In genomic region chr5:77400823-77401222, GRCm38 (mm10) we compare ENCODE assay signal across 12 mouse cellular contexts. TPM values are rescaled to one million over a fixed set of nuclear protein-coding genes. Genes with fewer than 3 reads are reported as not detected.
DNase-seq lines count a peak whose midpoint lies in the region; ATAC-seq and TF ChIP-seq lines count a peak whose summit lies in the region.
"Had no signal": no experiment of that assay in that cellular context is flagged by ENCODE, and none has a peak within 500 bp of the region (broad histone marks: within the 10 kb centered on the region; RNA-seq: fewer than 3 reads in every experiment).

No protein-coding gene starts in this region.

- H3K4me3 ChIP-seq in intestine, embryonic 15.5 days (replicated peaks), result no peak overlapping the region
- H3K4me3 ChIP-seq in intestine, postnatal 0 days (ENCODE audit: low read depth, low read length), result no peak overlapping the region
- H3K4me3 ChIP-seq in stomach, embryonic 15.5 days (replicated peaks), result no peak overlapping the region
- H3K4me3 ChIP-seq: limb, embryonic 10.5 days; midbrain, embryonic 12.5 days had no signal

- TF ChIP-seq CTCF in intestine, postnatal 0 days (IDR thresholded peaks at IDR 0.05; ENCODE audit: low read depth), result no peak

- WGBS in intestine, embryonic 15.5 days, result 64% methylated on average over 6 of the region's 6 CpGs
- WGBS in intestine, postnatal 0 days, result 65% methylated on average over 6 of the region's 6 CpGs
- WGBS in stomach, embryonic 15.5 days, result 58% methylated on average over 6 of the region's 6 CpGs

- H3K9me3 ChIP-seq in intestine, embryonic 15.5 days, result no peaks in the 10 kb centered on the region
- H3K9me3 ChIP-seq in intestine, postnatal 0 days (ENCODE audit: control insufficient read depth), result no peaks in the 10 kb centered on the region
- no peaks in the 10 kb centered on the region for H3K9me3 ChIP-seq in stomach, embryonic 15.5 days
- H3K9me3 ChIP-seq: limb, embryonic 10.5 days; midbrain, embryonic 12.5 days had no signal

- H3K4me2 ChIP-seq in intestine, embryonic 15.5 days (replicated peaks), result no peak overlapping the region
- H3K4me2 ChIP-seq in intestine, postnatal 0 days (replicated peaks; ENCODE audit: low read depth), result no peak overlapping the region
- H3K4me2 ChIP-seq in stomach, embryonic 15.5 days, result no peak overlapping the region
- H3K4me2 ChIP-seq: midbrain, embryonic 12.5 days had no signal

- DNase-seq in gastrocnemius, postnatal 10 days, result peak; percentile 20
- peak; percentile 89 for DNase-seq in kidney, postnatal 14 days
- no peak for DNase-seq in thymus, postnatal 14 days
- no peak for DNase-seq in left cerebral cortex, postnatal 36 days (ENCODE audit: low spot score in 2 of 2)
- DNase-seq: thymus, adult 18-20 months had no signal

- no peak overlapping the region for H3K9ac ChIP-seq in intestine, embryonic 15.5 days
- no peak overlapping the region for H3K9ac ChIP-seq in intestine, postnatal 0 days (ENCODE audit: low read depth, low read length)
- H3K9ac ChIP-seq in stomach, embryonic 15.5 days, result no peak overlapping the region
- H3K9ac ChIP-seq: midbrain, embryonic 12.5 days had no signal

- 0 out of 2 replicates have a peak overlapping the region, but pooled peaks have one; percentile 28 for H3K27ac ChIP-seq in intestine, embryonic 15.5 days
- no peak overlapping the region for H3K27ac ChIP-seq in intestine, postnatal 0 days (ENCODE audit: low read depth, low read length)
- peak overlapping the region; percentile 31; the same call in 1 of the 2 replicates for H3K27ac ChIP-seq in stomach, embryonic 15.5 days
- H3K27ac ChIP-seq: limb, embryonic 10.5 days; midbrain, embryonic 12.5 days had no signal

- H3K27me3 ChIP-seq in intestine, embryonic 15.5 days (replicated peaks), result no peaks in the 10 kb centered on the region
- no peaks in the 10 kb centered on the region for H3K27me3 ChIP-seq in intestine, postnatal 0 days (replicated peaks; ENCODE audit: control insufficient read depth, insufficient read depth, low read length)
- H3K27me3 ChIP-seq in stomach, embryonic 15.5 days (replicated peaks), result no peaks in the 10 kb centered on the region
- H3K27me3 ChIP-seq: CH12.LX had no signal

- no peaks in the 10 kb centered on the region for H3K36me3 ChIP-seq in intestine, embryonic 15.5 days
- H3K36me3 ChIP-seq in intestine, postnatal 0 days (ENCODE audit: control insufficient read depth, insufficient read depth), result no peaks in the 10 kb centered on the region
- no peaks in the 10 kb centered on the region for H3K36me3 ChIP-seq in stomach, embryonic 15.5 days
- H3K36me3 ChIP-seq: limb, embryonic 10.5 days; midbrain, embryonic 12.5 days had no signal

- peaks cover 16% of the 10 kb centered on the region; the same call in 1 of the 2 replicates for H3K4me1 ChIP-seq in intestine, embryonic 15.5 days (replicated peaks)
- no peaks in the 10 kb centered on the region for H3K4me1 ChIP-seq in intestine, postnatal 0 days (replicated peaks; ENCODE audit: control insufficient read depth, insufficient read depth, low read length)
- peaks cover 25% of the 10 kb centered on the region for H3K4me1 ChIP-seq in stomach, embryonic 15.5 days

- ATAC-seq in intestine, embryonic 15.5 days, result no peak
- no peak for ATAC-seq in intestine, postnatal 0 days
- no peak for ATAC-seq in stomach, embryonic 15.5 days (ENCODE audit: insufficient read depth, low FRiP score, low read depth)
- ATAC-seq in megakaryocyte, adult 5-6 weeks (ENCODE audit: poor library complexity, severe bottlenecking), result no peak

- intact Hi-C loops in left cerebral cortex, postnatal 36 days (cut with DNase I), result no loop called here

RNA-seq across cellular contexts. Expression of gene Igfbp7, which starts 7.0 kb away (rescaled TPM):
- polyA plus RNA-seq in intestine, embryonic 15.5 days (2015; fragmentation: Nextera tagmentation; extraction: Ambion mirVana), result 87.4 and 92.5 TPM in 2 replicates
- 255 and 258 TPM in 2 replicates for polyA plus RNA-seq in intestine, postnatal 0 days (2015; fragmentation: Nextera tagmentation; extraction: Ambion mirVana)
- total RNA-seq in gastrocnemius, postnatal 10 days (2021), result 100 to 1,000 TPM; 330 to 348 TPM
- polyA plus RNA-seq in stomach, embryonic 15.5 days (2015; fragmentation: Nextera tagmentation; extraction: Ambion mirVana), result 146 and 174 TPM in 2 replicates
- 3.6 and 4.5 TPM in 2 replicates for total RNA-seq in megakaryocyte, adult 5-6 weeks (2015)
- total RNA-seq in megakaryocyte, adult 5-6 weeks (2017), result 2.6 and 4.1 TPM in 2 replicates
- total RNA-seq in left cerebral cortex, postnatal 36 days (2021), result 10 to 100 TPM; 45.1 to 48.4 TPM

Comparison
In these comparisons a context has a peak if more than half of its experiments do, and no peak if none do; other contexts are left out.
1. DNase-seq: peak in gastrocnemius, postnatal 10 days (single experiment) and kidney, postnatal 14 days (single experiment); none in thymus, postnatal 14 days (single experiment) and left cerebral cortex, postnatal 36 days (0 of 2).
2. RNA of gene Igfbp7, which starts 7.0 kb away (total RNA-seq): 330 to 348 TPM in gastrocnemius, postnatal 10 days and 45.1 to 48.4 TPM in left cerebral cortex, postnatal 36 days; 2.6 to 4.5 TPM in megakaryocyte, adult 5-6 weeks; every median in the first group is over 4 times any median in the second.